Mouse (Mus musculus): ENCODE data around the gene Pgc. TPM values are rescaled to one million over a fixed set of nuclear protein-coding genes. Genes with fewer than 3 reads are reported as not detected.

Pgc gene
- polyA plus RNA-seq, 1 experiment from 2014 or later: not detected

GRCm38 (mm10) chr17:47767081-47767455, 40.4 kb downstream of the Pgc start:
- Histone ChIP-seq H3K27ac (replicated peaks) (peak overlapping the region; percentile 60), H3K9me3 (replicated peaks) (no peaks in the 10 kb centered on the region), H3K4me3 (replicated peaks) (no peak overlapping the region), H3K4me2 (no peak overlapping the region), H3K9ac (no peak overlapping the region), H3K4me1 (replicated peaks) (peaks cover 55% of the 10 kb centered on the region), H3K27me3 (0 out of 2 replicates have a peak, but pooled peaks cover 3% of the 10 kb centered on the region), H3K36me3 (replicated peaks) (no peaks in the 10 kb centered on the region)
- no peak for ATAC-seq (ENCODE audit: insufficient read depth)
- 32% methylated on average over 2 of the region's 2 CpGs for WGBS (ENCODE audit: insufficient replicate concordance)

GRCm38 (mm10) chr17:47767456-47768141, 41.0 kb downstream of the Pgc start:
- no peak; the same call in 1 of the 2 replicates for ATAC-seq (ENCODE audit: insufficient read depth)
- no peaks in the 10 kb centered on the region for H3K36me3 ChIP-seq (replicated peaks)
- H3K27me3 ChIP-seq: 0 out of 2 replicates have a peak, but pooled peaks cover 3% of the 10 kb centered on the region
- no peak overlapping the region for H3K9ac ChIP-seq
- 42% methylated on average over 15 of the region's 17 CpGs for WGBS (ENCODE audit: insufficient replicate concordance)
- H3K9me3 ChIP-seq (replicated peaks): no peaks in the 10 kb centered on the region
- peak overlapping the region; percentile 41; the same call in 1 of the 2 replicates for H3K4me2 ChIP-seq
- H3K27ac ChIP-seq (replicated peaks): peak overlapping the region; percentile 60
- H3K4me3 ChIP-seq (replicated peaks): no peak overlapping the region
- H3K4me1 ChIP-seq (replicated peaks): peaks cover 49% of the 10 kb centered on the region

GRCm38 (mm10) chr17:47768707-47769276, 42.1 kb downstream of the Pgc start:
- Histone ChIP-seq H3K4me2 (peak overlapping the region; percentile 41), H3K4me3 (replicated peaks) (no peak overlapping the region), H3K27me3 (0 out of 2 replicates have a peak, but pooled peaks cover 3% of the 10 kb centered on the region), H3K9ac (no peak overlapping the region), H3K36me3 (replicated peaks) (no peaks in the 10 kb centered on the region), H3K27ac (replicated peaks) (peak overlapping the region; percentile 61), H3K4me1 (replicated peaks) (peaks cover 46% of the 10 kb centered on the region), H3K9me3 (replicated peaks) (no peaks in the 10 kb centered on the region)
- 14% methylated on average over 12 of the region's 12 CpGs for whole genome bisulfite sequencing (ENCODE audit: insufficient replicate concordance)
- peak; percentile 38; the same call in 1 of the 2 replicates for ATAC-seq (ENCODE audit: insufficient read depth)

- no peak overlapping the region for H3K4me3 ChIP-seq (replicated peaks)
- H3K36me3 ChIP-seq (replicated peaks): no peaks in the 10 kb centered on the region
- no peak overlapping the region for H3K9ac ChIP-seq
- H3K4me2 ChIP-seq: peak overlapping the region; percentile 41; the same call in 1 of the 2 replicates
- H3K27ac ChIP-seq (replicated peaks): peak overlapping the region; percentile 61
- 62% methylated on average over 11 of the region's 11 CpGs for WGBS (ENCODE audit: insufficient replicate concordance)
- H3K27me3 ChIP-seq: 0 out of 2 replicates have a peak, but pooled peaks cover 3% of the 10 kb centered on the region
- ATAC-seq (ENCODE audit: insufficient read depth): no peak
- peaks cover 46% of the 10 kb centered on the region for H3K4me1 ChIP-seq (replicated peaks)
- H3K9me3 ChIP-seq (replicated peaks): no peaks in the 10 kb centered on the region
Measured at GRCm38 (mm10) chr17:47769389-47770299, 43.0 kb downstream of the Pgc start.

GRCm38 (mm10) chr17:47773604-47774003, 47.0 kb downstream of the Pgc start:
- Histone ChIP-seq H3K27ac (replicated peaks) (no peak overlapping the region), H3K9me3 (replicated peaks) (no peaks in the 10 kb centered on the region), H3K4me3 (replicated peaks) (no peak overlapping the region), H3K27me3 (no peaks in the 10 kb centered on the region), H3K36me3 (replicated peaks) (no peaks in the 10 kb centered on the region), H3K4me1 (replicated peaks) (peaks cover 28% of the 10 kb centered on the region), H3K9ac (no peak overlapping the region), H3K4me2 (no peak overlapping the region)
- 57% methylated on average over 6 of the region's 6 CpGs for WGBS (ENCODE audit: insufficient replicate concordance)
- ATAC-seq (ENCODE audit: insufficient read depth): no peak

GRCm38 (mm10) chr17:47777141-47777540, 50.5 kb downstream of the Pgc start:
- no peaks in the 10 kb centered on the region for H3K36me3 ChIP-seq (replicated peaks)
- H3K4me3 ChIP-seq (replicated peaks): no peak overlapping the region
- H3K9ac ChIP-seq: no peak overlapping the region
- peaks cover 26% of the 10 kb centered on the region; the same call in 1 of the 2 replicates for H3K4me1 ChIP-seq (replicated peaks)
- H3K27me3 ChIP-seq: no peaks in the 10 kb centered on the region
- H3K9me3 ChIP-seq (replicated peaks): no peaks in the 10 kb centered on the region
- ATAC-seq (ENCODE audit: insufficient read depth): no peak
- H3K27ac ChIP-seq (replicated peaks): no peak overlapping the region
- 24% methylated on average over 2 of the region's 2 CpGs for whole genome bisulfite sequencing (ENCODE audit: insufficient replicate concordance)
- no peak overlapping the region for H3K4me2 ChIP-seq

- Histone ChIP-seq H3K4me3 (replicated peaks) (no peak overlapping the region), H3K4me2 (no peak overlapping the region), H3K27me3 (no peaks in the 10 kb centered on the region), H3K9me3 (replicated peaks) (no peaks in the 10 kb centered on the region), H3K27ac (replicated peaks) (no peak overlapping the region), H3K4me1 (replicated peaks) (peaks cover 44% of the 10 kb centered on the region), H3K9ac (no peak overlapping the region), H3K36me3 (replicated peaks) (no peaks in the 10 kb centered on the region)
- WGBS (ENCODE audit: insufficient replicate concordance): 45% methylated on average over 10 of the region's 10 CpGs
- ATAC-seq (ENCODE audit: insufficient read depth): no peak
Measured at GRCm38 (mm10) chr17:47780470-47780869, 53.8 kb downstream of the Pgc start.

- Histone ChIP-seq H3K27ac (replicated peaks) (no peak overlapping the region), H3K4me2 (no peak overlapping the region), H3K4me3 (replicated peaks) (no peak overlapping the region), H3K9me3 (replicated peaks) (no peaks in the 10 kb centered on the region), H3K9ac (no peak overlapping the region), H3K36me3 (replicated peaks) (no peaks in the 10 kb centered on the region), H3K27me3 (no peaks in the 10 kb centered on the region), H3K4me1 (replicated peaks) (peaks cover 33% of the 10 kb centered on the region)
- no peak for ATAC-seq (ENCODE audit: insufficient read depth)
- WGBS (ENCODE audit: insufficient replicate concordance): 62% methylated on average over 3 of the region's 3 CpGs
Measured at GRCm38 (mm10) chr17:47782486-47782885, 55.8 kb downstream of the Pgc start.

GRCm38 (mm10) chr17:47783445-47784223, 57.0 kb downstream of the Pgc start:
- ATAC-seq (ENCODE audit: insufficient read depth): no peak
- 63% methylated on average over 8 of the region's 8 CpGs for WGBS (ENCODE audit: insufficient replicate concordance)
- H3K9ac ChIP-seq: no peak overlapping the region
- H3K27ac ChIP-seq (replicated peaks): no peak overlapping the region
- 0 out of 2 replicates have a peak, but pooled peaks cover 3% of the 10 kb centered on the region for H3K36me3 ChIP-seq (replicated peaks)
- H3K4me2 ChIP-seq: no peak overlapping the region
- no peaks in the 10 kb centered on the region for H3K27me3 ChIP-seq
- peaks cover 30% of the 10 kb centered on the region for H3K4me1 ChIP-seq (replicated peaks)
- H3K4me3 ChIP-seq (replicated peaks): no peak overlapping the region
- no peaks in the 10 kb centered on the region for H3K9me3 ChIP-seq (replicated peaks)

Data from liver, embryonic 15.5 days (tissue).